Mouse (Mus musculus): ENCODE results near the gene Brap. TPM values are rescaled to one million over a fixed set of nuclear protein-coding genes. Genes with fewer than 3 reads are reported as not detected.

The Brap gene
- total RNA-seq, 2 experiments from 2014 or later = 67.8 to 68.4 TPM

DNA sequence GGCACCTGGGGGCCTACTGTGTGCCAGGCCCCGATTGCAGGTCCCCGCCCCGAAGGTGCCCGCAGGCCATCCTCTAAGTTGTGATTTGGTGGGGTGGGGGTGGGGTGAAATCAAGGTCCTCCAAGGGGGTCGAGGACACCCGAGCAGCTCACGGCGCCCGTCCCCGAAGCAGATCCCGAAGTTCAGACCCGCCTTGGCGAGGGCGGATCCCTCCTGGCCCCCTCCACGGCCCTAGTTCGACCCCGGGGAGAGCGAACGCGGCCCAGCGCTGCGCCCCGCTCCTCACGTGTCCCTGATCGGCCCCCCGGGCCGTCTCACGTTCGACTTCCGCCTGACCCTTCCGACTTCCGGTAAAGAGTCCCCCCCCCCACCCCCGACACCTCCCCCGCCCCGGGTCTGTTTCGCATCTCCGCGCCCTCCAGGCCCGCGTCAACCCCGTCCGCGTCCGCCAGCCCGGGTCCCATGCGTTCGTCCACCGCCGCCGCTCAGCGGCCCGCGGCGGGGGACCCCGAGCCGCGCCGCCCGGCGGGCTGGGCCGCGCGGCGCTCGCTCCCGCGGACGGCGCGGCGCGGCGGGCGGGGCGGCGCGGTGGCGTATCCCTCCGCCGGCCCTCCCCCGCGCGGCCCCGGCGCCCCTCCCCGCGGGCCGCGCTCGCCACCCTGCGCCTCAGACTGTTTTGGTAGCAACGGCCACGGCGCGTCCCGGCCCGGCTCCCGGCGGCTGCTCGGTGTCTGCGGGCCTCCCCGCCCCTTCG is 51.0 kb downstream of the Brap start, which contains the start of gene Atxn2:
Atxn2 (plus strand) TSS at position 164 of the 754 bp plus-strand sequence.
- H3K27ac ChIP-seq = peak within 1 kb of the TSS; percentile 97
- DNase-seq (ENCODE audit: low spot score in 2 of 2) = peak; percentile 70 to 81
- TF ChIP-seq CTCF (conservative IDR thresholded peaks at IDR 0.05) = no peak
- H3K4me3 ChIP-seq = peak within 1 kb of the TSS; percentile 86

DNA sequence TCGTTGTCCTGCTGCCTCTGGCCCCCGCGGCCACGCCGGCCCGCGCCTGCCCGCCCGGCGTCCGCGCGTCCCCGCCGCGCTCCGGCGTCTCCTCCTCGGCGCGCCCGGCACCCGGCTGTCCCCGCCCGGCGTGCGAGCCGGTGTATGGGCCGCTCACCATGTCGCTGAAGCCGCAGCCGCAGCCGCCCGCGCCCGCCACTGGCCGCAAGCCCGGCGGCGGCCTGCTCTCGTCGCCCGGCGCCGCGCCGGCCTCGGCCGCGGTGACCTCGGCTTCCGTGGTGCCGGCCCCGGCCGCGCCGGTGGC is 51.5 kb downstream of the Brap start:
- DNase-seq (ENCODE audit: low spot score in 2 of 2) = no peak
- no peak for TF ChIP-seq CTCF (conservative IDR thresholded peaks at IDR 0.05)
- Histone ChIP-seq H3K4me3 (peak overlapping the region; percentile 86), H3K27ac (peak overlapping the region; percentile 97)

GRCm38 (mm10) chr5:121712232-121712933 is 52.0 kb downstream of the Brap start:
- Histone ChIP-seq H3K27ac (peak overlapping the region; percentile 97), H3K4me3 (peak overlapping the region; percentile 86)
- no peak for DNase-seq (ENCODE audit: low spot score in 2 of 2)
- no peak for TF ChIP-seq CTCF (conservative IDR thresholded peaks at IDR 0.05)

- Histone ChIP-seq H3K27ac (peak overlapping the region; percentile 97), H3K4me3 (peak overlapping the region; percentile 86)
- DNase-seq (ENCODE audit: low spot score in 2 of 2) = no peak
- TF ChIP-seq CTCF (conservative IDR thresholded peaks at IDR 0.05) = peak; percentile 25
Measured at GRCm38 (mm10) chr5:121712934-121713538, 52.7 kb downstream of the Brap start.

DNA sequence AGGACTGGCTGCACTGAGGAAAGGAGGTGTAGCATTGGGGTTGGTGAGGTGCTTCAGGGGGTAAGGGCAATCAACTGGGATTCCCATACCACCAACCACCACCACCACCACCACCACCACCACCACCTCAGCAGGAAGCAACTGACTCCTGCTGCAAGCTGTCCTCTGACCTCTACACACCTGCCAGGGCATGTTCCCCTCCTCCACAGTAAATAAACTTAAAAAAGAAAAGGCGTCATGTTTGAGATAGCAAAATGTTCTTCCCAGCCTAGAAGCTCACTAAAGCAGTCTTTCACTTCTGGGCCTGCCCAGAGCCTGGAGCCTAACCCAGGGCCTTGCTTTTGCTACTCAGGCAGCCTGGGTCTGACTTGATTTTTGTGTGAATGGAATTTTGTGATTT is 54.0 kb downstream of the Brap start:
- Histone ChIP-seq H3K27ac (no peak overlapping the region), H3K4me3 (no peak overlapping the region)
- TF ChIP-seq CTCF (conservative IDR thresholded peaks at IDR 0.05) = no peak
- DNase-seq (ENCODE audit: low spot score in 2 of 2) = no peak

GRCm38 (mm10) chr5:121714928-121715327 is 54.6 kb downstream of the Brap start:
- no peak for DNase-seq (ENCODE audit: low spot score in 2 of 2)
- H3K27ac ChIP-seq = no peak overlapping the region
- H3K4me3 ChIP-seq = no peak overlapping the region
- TF ChIP-seq CTCF (conservative IDR thresholded peaks at IDR 0.05) = peak; percentile 50

GRCm38 (mm10) chr5:121718462-121718861 is 58.1 kb downstream of the Brap start:
- no peak for TF ChIP-seq CTCF (conservative IDR thresholded peaks at IDR 0.05)
- DNase-seq (ENCODE audit: low spot score in 2 of 2) = no peak
- Histone ChIP-seq H3K4me3 (no peak overlapping the region), H3K27ac (no peak overlapping the region)

DNA sequence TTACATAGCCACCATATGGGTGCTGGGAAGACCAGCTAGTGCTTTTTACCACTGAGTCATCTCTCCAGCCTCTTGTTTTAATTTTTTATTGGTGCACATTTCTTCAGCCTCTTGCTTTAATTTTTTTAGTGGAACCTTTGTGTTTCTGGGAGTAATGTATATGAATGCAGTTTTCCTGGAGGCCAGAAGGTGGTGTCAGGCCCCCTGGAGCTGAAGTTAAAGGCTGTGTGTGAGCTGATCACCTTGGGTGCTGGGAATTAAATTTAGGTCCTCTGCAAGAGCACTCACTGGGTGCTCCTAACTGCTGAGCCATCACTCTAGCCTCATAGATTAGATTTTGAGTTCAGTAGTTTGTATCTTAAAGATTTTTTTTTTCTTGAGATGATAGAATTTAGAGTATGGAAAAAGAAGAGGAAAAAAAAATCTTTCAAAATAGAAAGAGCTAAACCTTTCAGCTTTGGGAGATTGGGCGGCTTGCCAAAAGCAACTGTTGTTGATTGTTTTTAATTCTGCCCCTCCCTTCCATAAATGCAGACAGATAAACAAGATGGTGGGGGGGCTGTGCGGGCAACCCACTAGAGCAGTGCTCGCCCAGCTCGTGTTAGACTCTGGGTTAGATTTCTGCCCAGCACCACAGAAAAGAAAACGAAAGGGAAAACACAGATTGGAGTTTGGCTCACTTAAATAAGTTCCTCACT is 60.7 kb downstream of the Brap start:
- peak; percentile 59 for TF ChIP-seq CTCF (conservative IDR thresholded peaks at IDR 0.05)
- H3K27ac ChIP-seq = peak overlapping the region; percentile 23; the same call in 1 of the 2 replicates

GRCm38 (mm10) chr5:121721841-121722240 is 61.5 kb downstream of the Brap start:
- Histone ChIP-seq H3K4me3 (no peak overlapping the region), H3K27ac (peak overlapping the region; percentile 55; the same call in 1 of the 2 replicates)
- DNase-seq (ENCODE audit: low spot score in 2 of 2) = no peak
- TF ChIP-seq CTCF (conservative IDR thresholded peaks at IDR 0.05) = no peak

More for the DNA sequence above, 60.7 kb downstream of the Brap start:
- no peak overlapping the region for H3K4me3 ChIP-seq
- no peak for DNase-seq (ENCODE audit: low spot score in 2 of 2)

GRCm38 (mm10) chr5:121724678-121725077 is 64.3 kb downstream of the Brap start:
- no peak for TF ChIP-seq CTCF (conservative IDR thresholded peaks at IDR 0.05)
- Histone ChIP-seq H3K4me3 (no peak overlapping the region), H3K27ac (no peak overlapping the region)
- DNase-seq (ENCODE audit: low spot score in 2 of 2) = no peak

GRCm38 (mm10) chr5:121730057-121730456 is 69.7 kb downstream of the Brap start:
- no peak overlapping the region for H3K27ac ChIP-seq

DNA sequence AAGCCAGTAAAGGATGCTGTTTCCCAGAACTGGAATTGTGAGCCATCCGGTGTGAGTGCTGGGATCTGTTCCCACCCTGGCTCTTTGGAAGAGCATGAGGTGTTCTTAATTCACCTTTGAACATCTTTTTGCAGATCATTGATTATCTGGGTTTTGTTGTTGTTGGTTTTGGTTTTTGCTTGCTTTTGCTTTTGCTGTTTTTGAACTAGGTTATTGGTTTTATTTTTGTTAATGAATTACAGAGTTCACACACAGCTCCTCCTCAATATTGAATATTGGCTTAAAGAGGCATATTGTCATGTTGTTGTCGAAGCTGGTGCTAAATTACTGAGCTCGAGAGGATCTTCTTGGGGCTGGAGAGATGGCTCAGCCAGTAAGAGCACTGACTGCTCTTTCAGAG is 76.3 kb downstream of the Brap start:
- Histone ChIP-seq H3K4me3 (no peak overlapping the region), H3K27ac (no peak overlapping the region)
- DNase-seq (ENCODE audit: low spot score in 2 of 2) = no peak
- TF ChIP-seq CTCF (conservative IDR thresholded peaks at IDR 0.05) = no peak

More at GRCm38 (mm10) chr5:121730057-121730456, 69.7 kb downstream of the Brap start:
- H3K4me3 ChIP-seq = no peak overlapping the region
- DNase-seq (ENCODE audit: low spot score in 2 of 2) = no peak
- TF ChIP-seq CTCF (conservative IDR thresholded peaks at IDR 0.05) = no peak

Other genes with a start within 250 kb of the Brap start
- 1 to 10 TPM; 7.7 to 8.6 TPM for gene Tmem116, start 208.7 kb upstream of the Brap start, total RNA-seq (2021)
- gene Erp29, start 208.1 kb upstream of the Brap start, total RNA-seq (2021) = 100 to 1,000 TPM; 127 to 144 TPM
- gene Adam1b, start 157.1 kb upstream of the Brap start, total RNA-seq (2021) = not detected
- gene Adam1a, start 115.1 kb upstream of the Brap start, total RNA-seq (2021) = 10 to 100 TPM; 17.7 to 22.9 TPM
- not detected for gene Gm42878, start 115.1 kb upstream of the Brap start, total RNA-seq (2021)
- 10 to 100 TPM; 68.1 to 76.2 TPM for gene Mapkapk5, start 114.7 kb upstream of the Brap start, total RNA-seq (2021)
- 100 to 1,000 TPM; 125 to 134 TPM for gene Aldh2, start 66.7 kb upstream of the Brap start, total RNA-seq (2021)
- gene Acad12, start 41.6 kb upstream of the Brap start, total RNA-seq (2021) = 1 to 10 TPM; 5.5 to 6.8 TPM
- 1 to 10 TPM; 4.2 to 4.3 TPM for gene Acad10, start within 50 bp of the Brap start, total RNA-seq (2021)
- 100 to 1,000 TPM; 216 to 227 TPM for gene Atxn2, start 50.8 kb downstream of the Brap start, total RNA-seq (2021)
- gene Sh2b3, start 177.1 kb downstream of the Brap start, total RNA-seq (2021) = 10 to 100 TPM; 19.9 to 21.6 TPM
- 1 to 10 TPM; 8.3 to 8.8 TPM for gene Pheta1, start 188.4 kb downstream of the Brap start, total RNA-seq (2021)